Mouse (Mus musculus): ENCODE measurements around the gene Smc5.

The Smc5 gene

DNA sequence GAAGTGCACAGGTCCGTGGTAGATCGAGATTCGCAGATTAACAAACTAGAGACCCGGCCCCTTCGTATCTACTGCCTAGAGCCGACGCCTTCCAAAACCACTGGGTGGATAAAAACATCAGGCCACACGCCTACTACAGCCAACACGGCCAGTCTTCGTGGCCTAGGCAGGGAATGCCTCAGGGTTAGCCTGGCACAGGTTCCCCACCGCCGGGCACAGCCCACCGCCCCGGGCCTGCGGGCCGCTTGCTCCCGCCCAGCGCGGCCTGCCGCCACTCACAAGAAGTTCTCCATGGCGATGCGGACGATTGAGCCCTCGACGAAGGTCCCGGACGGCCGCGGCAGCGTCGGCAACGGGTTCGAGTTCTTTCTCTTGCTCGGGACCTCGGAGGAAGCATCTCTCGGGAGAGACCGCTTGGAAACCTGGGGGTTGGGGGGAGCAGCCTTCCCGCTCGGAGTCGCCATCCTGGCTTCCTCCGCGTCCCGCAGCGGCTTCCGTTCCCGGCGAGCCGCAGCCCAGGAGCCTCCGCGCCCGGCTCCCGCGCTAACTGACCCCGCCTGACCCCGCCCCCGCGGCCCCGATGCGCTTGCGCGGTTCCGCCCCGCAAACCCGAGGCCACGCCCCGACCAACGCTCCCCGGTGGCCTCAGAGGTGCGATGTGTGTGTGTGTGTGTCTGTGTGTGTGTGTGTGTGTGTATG is at the start of gene Smc5:
Smc5 (minus strand) TSS at position 543 of the 699 bp plus-strand sequence.
- peak; percentile 56 for DNase-seq (ENCODE audit: low read depth)

DNA sequence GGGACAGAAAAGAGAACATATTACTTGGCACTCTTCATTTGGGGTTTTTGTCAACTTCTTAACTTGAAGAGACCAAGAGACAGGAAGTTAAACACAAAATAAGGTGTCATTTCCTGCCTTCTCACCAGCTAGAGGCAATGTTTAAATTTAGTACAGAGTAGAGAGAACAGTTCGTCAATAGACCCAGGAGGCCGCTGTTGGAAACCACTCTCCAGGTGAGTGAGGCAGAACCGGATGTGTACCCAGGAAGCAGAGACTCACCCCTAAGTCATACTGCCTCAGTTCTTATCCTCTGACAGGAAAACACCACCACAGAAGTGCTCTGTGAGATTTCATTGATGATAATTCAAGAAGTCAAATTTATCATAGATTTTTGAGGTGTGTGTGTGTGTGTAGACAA is 49.4 kb upstream of the Smc5 start:
- no peak for DNase-seq (ENCODE audit: low read depth)

DNA sequence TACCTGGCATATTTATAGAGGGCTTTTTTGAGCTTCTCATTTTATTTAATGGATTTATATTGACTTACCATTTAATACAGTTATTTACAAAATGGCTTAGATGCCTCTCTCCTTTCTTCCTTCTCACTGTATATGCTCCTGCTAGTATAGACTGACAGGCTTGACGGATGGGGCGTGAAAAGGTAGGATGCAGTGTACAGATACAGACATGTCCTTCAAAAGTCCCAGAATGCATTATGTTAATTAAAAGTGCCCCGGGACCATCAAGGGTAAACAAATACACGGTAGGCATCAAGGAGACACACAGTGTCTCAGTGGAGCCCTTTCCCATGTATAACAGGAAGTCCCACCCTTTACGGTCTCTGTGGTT is 44.3 kb upstream of the Smc5 start:
- DNase-seq (ENCODE audit: low read depth), result no peak

DNA sequence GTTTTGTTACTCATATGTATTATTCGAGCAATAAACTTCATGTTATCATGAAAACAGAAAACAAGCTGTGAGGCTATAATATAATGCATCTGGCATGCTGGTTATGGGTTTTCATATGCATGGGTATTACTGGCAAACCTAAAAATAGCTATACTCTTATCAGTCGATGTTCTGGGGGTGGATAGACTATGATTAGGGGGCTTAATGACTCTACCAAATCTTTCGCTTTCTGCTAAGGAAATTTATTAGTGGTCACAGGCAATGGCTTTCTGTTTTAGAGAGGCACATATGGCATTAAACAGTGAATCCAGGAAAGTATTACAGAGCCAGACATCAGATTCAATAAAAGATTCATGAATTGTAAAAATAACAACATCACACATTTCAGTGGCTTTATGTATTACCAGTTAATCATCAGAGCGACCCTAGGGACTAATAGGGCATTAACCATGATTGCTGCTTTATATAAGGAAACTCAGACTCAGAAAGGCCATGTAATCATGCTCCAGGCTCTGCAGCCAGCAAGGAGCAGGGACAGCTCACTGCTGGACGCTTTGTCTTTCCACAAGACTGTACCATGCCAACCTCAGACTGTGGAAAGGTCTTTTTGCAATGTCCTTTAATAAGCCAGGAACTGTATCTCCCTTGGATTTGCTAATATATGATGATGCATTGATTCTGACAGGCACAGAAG is 43.7 kb upstream of the Smc5 start:
- DNase-seq (ENCODE audit: low read depth), result no peak

DNA sequence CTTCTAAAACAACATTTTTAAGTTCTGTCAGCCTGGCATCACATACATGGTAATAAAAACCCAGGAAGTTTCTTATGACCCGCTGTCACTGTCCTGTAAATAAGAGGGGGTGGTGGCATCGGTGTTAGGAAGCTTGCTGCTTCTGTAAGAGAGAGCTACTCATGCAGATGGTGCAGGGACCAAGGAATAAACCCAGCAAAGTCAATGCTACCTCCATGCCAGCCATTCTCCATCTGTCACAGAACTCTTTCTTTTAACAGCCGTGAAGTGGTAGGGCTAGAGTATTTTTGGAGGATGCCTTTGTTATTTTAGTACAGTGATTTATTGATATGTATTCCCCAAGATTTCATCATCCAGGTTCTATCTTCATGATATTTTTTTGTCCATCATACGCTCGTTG is 43.2 kb upstream of the Smc5 start:
- DNase-seq (ENCODE audit: low read depth), result no peak

DNA sequence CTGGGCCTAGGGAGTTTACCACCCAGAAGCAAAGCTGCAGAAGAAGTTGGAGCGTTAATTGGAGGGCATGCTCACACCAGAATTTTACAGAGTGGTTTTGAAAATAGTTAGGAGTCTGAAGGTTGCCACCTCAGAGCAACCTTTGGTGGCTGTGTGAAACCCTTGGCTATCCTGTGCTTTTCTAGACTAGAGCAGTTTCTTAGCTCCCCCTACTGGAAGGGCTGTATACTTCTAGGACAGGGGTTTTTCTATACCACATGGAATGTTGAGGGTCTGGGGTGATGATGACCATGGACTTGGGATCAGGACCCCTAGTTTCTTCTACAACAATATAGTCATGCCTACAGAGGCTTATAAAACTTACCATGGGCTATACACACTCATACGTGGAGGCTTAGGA is 36.3 kb upstream of the Smc5 start:
- no peak for DNase-seq (ENCODE audit: low read depth)

DNA sequence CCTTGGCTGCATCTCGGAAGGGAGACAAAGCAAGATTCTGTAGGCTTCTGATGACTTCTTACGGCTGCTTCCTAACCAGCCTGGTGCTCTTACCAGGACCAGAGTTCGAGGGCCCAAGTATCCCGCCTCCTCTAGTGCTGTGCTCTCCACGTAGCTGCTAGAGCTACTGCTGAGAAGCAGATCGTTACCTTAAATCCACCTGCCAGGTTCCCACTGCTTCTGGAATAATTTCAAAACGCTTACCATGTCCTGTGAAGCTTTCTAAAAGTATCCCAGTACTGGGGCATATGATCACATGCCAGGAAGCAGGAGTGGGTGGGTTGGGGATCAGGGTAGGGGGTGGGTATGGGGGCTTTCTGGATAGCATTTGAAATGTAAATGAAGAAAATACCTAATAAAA is 33.0 kb upstream of the Smc5 start:
- DNase-seq (ENCODE audit: low read depth), result no peak

DNA sequence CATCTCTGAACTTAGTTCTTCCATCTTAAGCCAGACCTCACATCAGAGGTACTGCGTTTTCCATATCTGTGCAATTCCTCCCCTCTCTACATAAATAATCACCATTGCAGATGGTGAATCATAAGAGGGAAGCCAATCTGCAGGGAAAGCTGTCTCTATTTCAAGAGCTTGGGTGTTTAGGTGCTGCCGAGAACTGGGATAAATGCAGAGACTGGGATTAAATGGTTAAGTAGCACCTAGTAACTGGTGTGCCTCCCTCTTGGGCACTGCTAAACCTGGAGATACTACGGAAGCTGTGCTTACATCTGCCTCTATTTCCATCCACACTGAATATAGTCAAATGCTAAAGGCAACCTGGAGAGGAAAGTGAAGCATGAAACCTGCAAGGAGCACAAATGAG is 26.3 kb upstream of the Smc5 start:
- no peak for DNase-seq (ENCODE audit: low read depth)

DNA sequence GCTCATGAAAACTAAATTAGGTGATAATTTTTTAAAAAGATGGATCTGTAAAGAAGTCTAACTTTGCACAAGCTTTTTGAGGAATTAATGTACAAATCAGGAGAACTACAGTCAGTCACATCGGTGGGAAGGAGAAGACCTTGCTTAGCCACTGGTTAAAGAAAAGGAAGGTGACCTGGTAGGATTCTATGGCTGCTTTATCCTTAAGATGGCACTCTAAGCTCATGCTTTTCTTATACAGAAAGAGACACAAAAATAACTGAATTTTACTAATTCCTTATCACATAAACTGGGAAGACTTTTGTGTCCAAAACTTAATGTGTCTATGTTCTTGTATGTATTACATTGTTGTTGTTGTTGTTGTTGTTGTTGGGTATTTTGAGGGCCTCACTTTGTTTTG is 25.2 kb upstream of the Smc5 start:
- DNase-seq (ENCODE audit: low read depth), result no peak

DNA sequence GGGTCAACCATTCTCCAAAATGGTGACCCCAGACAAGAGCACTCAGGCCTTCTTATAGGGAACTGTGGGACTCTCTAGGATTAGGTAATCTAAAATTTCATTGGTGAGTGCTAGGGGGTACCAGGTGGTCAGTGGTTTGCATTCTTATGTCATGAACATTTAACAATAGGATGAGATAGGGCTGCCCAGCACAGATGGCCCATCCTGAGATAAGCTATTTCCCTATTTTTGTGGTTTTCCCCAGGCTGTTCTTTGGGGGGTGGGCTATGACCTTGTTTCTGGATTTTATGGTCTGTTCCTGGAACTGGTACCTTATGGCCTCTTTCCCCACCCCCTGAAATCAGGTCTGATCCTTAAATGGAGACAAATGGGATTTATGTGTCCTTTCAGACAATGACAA is 23.5 kb upstream of the Smc5 start:
- DNase-seq (ENCODE audit: low read depth), result no peak

DNA sequence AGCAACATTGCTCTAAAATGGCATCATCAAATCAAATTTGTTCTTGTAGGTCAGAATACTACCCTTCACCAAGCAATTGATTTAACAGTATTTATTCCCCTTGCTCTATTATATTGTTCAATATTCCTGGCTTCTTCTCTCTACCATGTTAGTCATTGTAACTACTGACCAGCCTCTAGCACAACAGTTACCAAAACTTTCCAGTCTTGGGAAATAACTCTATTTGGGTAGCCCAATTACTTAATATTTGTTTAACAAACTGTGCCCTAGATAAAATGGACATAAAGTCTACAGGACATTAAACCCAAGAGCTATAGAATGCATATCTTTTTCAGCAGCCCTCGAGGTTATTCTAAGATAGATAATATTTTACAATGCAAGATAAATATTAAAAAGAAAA is 15.6 kb upstream of the Smc5 start:
- no peak for DNase-seq (ENCODE audit: low read depth)

DNA sequence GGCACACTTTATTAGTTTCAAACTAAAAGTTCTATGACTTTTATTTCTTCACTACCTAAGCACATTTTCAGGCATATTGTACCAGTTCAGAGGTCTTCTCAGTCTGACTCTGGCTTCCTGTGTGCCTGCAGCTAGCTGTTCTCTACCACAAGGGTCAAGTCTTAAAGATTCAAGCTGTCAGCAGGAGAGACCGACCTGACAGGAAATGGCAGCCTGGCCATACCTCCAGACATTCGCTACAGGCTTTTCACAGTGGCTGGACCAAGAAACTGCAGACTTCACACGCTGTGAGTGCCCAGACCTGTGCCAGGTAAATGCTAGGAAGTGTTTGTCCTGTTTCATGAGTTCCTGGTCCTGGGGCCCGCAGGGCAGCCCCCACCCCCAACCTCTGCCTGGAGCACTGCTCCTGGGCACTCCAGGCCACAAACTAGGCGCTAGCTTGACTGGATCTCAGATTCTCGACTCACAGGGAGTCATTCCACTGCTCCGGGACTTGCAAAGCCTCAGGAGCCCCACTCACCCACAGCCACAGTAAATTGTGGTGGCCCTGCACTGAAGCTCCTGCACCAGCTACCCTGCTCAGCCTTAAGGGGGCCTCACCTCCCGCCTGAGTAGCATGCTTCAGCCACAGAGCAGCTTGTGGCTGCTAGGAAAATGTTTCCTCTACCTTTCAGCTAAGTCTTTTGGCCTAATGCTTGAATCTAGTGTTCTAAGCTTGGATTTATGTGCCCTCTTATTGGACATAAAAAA is 8.4 kb upstream of the Smc5 start:
- DNase-seq (ENCODE audit: low read depth), result no peak

DNA sequence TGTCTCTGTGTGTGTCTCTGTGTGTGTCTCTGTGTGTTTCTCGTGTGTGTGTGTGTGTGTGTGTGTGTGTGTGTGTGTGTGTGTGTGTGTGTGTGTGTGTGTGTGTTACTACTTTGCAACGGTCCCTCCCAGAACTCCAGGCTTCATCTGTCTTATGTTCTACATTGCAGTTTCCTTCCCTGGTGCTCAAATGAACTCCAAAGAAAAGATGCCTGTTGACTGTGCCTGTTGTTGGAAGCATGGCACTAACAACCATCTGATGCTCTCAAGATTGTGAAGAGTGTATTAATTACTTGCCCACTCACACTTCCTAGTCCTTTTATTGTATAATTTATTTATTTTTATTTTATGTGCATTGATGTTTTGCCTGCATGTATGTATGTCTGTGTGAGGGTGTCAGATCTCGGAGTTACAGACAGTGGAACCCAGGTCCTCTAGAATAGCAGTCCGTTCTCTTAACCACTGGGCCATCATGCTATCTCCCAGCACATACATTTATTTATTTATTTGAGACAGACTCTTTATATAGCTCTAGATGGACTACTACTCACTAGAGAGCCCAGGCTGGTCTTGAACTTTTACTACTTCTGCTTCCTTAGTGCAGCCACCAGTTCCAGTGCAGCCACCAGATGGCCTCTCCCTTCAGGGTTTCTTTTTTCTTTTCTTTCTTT is 492 bp upstream of the Smc5 start:
- DNase-seq (ENCODE audit: low read depth), result no peak

DNA sequence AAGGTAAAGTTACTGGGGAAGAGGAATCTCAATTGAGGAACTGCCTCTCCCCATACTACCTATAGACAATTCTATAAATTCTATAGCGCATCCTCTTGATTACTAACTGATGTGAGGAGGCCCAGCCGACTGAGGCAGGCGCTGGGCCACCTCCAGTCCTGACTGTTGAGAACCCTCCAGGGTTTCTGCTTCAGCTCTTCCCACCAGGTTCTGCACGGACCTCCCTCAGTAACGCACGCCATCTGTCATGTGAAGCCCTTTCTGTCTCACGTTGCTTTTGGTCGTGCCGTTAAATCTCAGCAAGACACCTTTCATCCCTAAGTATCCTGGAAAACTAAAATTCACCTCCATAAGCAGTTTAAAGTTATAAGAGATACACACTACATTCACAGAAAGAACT is 16.9 kb downstream of the Smc5 start:
- no peak for DNase-seq (ENCODE audit: low read depth)

DNA sequence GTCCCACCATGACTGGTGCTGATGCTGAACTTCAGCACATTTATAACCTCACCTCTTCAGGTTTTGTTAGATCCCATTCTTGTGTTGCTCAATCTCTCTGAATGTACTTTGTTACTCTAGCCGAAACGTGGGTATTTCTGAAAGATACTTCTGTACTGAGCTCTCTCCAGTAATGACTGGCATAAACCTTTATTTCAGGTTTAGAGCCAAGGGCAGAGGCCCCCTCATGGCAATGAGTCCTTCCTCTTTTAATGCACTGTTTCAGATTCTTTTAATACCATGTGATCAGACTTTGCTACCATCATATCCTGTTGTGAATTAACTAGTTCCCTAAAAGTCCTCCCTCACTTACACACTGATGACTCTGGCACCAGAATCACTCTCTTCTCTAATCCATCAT is 27.2 kb downstream of the Smc5 start:
- DNase-seq (ENCODE audit: low read depth), result no peak

DNA sequence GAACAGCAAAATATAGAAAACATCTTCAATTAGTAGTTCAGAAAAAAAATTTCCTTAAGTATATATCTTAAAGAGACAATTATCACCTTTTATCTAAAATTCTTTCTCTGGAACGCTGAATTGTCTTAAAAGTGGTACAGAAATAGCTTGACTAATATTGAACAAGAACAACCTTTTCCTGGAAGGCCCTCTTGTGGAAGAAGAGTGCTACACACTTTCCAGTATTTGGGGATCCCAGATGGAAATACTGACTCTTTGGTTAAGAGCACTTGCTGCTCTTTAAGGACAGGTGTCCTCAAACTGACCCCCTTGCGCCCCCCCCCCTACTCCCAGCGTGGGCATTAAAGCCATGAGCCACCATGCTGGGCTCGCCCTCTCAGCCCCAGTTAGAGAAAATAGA is 48.6 kb downstream of the Smc5 start:
- DNase-seq (ENCODE audit: low read depth), result peak; percentile 17

DNA sequence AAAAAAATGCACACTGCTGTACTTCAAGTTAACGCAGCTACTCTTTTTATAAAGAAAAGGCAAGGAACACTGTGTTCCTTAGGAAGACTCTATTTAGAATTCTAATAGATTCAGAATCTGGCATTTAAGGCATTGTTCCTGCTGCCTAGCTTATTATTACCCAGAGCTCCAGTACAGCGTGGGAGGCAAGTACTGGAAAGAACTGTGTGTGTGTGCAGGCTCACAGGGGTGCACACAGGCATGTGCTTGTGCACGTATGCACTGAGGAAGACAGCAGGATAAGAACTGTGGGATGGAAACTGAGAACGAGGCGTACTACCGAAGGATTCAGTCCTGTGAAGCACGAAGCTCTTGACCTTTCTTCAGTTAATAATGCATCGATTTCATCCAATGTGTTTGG is 59.4 kb downstream of the Smc5 start:
- DNase-seq (ENCODE audit: low read depth), result no peak

DNA sequence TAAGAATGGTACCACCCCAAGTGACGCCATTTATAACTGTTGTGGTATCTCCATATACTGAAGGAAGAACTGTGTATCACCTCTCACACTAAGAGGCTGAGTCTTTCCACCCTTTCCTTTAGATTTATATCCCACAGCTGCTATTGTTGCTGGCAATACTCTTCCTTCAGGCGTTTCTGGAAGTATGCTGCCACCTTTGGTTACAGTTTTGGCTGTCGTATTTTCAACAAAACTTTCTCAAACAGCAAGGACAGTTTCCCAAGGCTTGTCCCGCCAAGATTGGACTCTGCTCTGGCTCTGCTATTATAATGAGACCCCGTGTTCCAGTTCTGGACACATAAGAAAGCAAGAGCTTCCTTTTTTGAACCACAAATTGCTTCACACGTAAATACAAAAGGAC is 62.4 kb downstream of the Smc5 start:
- DNase-seq (ENCODE audit: low read depth), result no peak

DNA sequence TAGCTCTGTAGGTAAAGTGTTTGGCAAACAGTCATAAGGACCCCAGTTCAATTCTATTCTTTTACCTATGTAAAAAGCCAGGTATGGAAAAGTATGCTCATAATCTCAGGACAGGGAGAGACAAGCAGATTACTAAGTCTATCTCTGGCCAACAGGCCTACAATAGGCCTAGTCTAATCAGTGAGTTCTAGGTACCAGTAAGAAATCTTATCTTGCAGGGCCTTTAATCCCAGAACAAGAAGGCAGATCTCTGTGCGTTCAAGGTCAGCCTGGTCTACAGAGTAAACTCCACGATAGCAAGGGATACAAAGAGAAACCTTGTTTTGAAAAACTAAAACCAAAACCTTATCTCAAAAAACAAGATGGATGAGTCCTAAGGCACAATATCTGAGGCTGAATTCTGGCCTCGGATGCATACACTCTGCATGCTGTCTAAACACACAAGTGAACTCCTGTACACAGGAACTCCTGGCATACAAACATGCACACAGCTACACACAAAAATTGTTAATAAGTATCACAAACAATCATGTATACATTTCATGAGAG is 70.1 kb downstream of the Smc5 start:
- no peak for DNase-seq (ENCODE audit: low read depth)

DNA sequence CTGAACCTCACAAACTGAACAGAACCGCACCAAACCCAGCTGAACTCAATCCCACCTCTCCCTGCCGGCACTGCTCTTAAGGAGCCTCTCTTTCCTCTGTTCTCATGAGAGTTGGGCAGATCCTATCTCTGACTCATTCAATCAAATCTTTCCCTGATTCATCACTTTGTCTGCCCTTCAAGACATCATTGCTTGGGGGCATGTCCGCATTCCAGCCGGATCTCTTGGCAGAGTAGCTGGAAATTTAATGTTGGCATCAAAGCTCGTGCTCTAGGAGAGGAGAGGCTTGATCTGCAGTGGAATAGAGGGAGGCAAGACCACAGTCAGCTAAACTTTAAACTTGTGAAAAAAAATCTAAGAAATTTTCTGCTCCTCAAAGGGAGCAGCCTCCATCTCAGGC is 71.6 kb downstream of the Smc5 start:
- no peak for DNase-seq (ENCODE audit: low read depth)

DNA sequence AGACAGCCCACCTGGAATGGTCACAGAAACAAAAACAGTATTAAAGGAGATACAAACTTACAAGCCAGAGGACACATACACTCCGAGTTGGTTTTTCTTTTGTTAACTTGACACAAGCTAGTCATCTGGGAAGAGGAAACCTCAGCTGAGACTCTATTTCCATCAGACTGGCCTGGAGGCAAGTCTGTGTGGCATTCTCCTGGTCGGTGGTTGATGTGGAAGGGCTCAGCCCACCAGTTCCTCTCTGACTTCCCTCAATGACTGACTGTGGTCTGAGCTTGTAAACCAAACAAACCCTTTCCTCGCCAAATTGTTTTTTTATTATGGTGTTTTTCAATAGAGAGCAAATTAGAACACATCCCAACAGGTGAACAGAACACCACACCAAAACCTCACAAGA is 80.6 kb downstream of the Smc5 start:
- DNase-seq (ENCODE audit: low read depth), result peak; percentile 10

DNA sequence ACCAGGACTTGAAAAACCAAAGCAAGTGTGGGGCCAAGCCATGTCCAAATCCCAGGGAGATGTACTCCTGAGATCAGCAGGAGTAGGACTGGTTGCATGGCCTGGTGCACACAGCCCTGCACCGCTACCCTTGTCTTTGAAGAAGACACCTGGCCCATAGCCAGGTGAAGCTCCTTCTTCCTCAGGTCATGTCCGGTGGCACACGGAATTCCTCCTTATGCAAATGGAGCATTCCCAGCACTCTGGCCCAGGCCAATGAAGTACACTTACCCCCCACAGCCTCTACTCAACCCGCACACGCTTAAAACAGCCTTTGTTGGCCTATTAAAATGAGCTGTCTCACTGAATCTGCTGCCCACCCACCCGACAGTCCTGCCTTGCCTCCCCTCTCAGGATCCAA is 82.2 kb downstream of the Smc5 start:
- no peak for DNase-seq (ENCODE audit: low read depth)

DNA sequence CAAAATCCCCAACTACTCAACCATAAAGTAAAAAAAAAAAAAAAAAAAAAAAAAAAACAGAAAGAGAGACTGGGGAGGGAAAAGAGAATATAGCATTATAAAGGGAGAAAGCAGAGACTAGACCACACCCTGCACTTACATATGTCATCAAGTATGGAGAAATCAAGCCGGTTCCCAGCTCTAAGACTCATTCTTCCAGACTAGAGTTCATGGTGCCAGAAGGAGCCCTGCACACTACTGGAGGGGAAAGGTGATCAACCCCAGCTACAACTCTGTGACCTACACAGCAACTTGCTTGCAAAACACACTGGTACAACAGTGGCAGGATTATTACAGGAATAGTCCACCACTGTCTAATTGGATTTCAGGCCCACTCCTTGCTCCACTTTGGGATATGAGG is 84.0 kb downstream of the Smc5 start:
- no peak for DNase-seq (ENCODE audit: low read depth)

Measured in c-Kit-positive CD71-negative TER-119-negative erythroid progenitor cells, embryonic 14.5 days (primary cell).